Mouse (Mus musculus) embryonic facial prominence, embryonic 10.5 days (tissue): ENCODE data around the gene Hoxa13. TPM values are rescaled to one million over a fixed set of nuclear protein-coding genes. Genes with fewer than 3 reads are reported as not detected.

Experiments used
- DNase-seq: peaks from one replicate; pipeline ENCODE4 v3.0.0-alpha.2; 2017; ENCODE audit warnings: low spot score
- H3K27ac ChIP-seq: fragments of 300-500 bp; sonication (generic); replicated peaks from 2 replicates; pipeline ENCODE4 v1.5.1; 2016; ENCODE audit warnings: mild to moderate bottlenecking
- H3K27me3 ChIP-seq: fragments of 300-500 bp; sonication (generic); replicated peaks from 2 replicates; pipeline ENCODE4 v1.6.1; 2016; ENCODE audit warnings: low read depth, mild to moderate bottlenecking; ENCODE audit not compliant: poor library complexity, severe bottlenecking
- H3K36me3 ChIP-seq: fragments of 300-500 bp; sonication (generic); replicated peaks from 2 replicates; pipeline ENCODE4 v1.6.1; 2016; ENCODE audit warnings: mild to moderate bottlenecking, moderate library complexity
- H3K4me1 ChIP-seq: fragments of 300-500 bp; sonication (generic); 2 replicates; pipeline ENCODE4 v1.6.1; 2016
- H3K4me3 ChIP-seq: fragments of 300-500 bp; sonication (generic); 2 replicates; pipeline ENCODE4 v1.5.1; 2016; ENCODE audit warnings: mild to moderate bottlenecking, moderate library complexity
- H3K9me3 ChIP-seq: fragments of 300-500 bp; sonication (generic); 2 replicates; pipeline ENCODE4 v1.6.1; 2016; ENCODE audit warnings: mild to moderate bottlenecking
- WGBS: fragments of 180-500 bp; shearing (Covaris S2); methylation state at CpG from one replicate; pipeline ENCODE4 v1.1.7; 2016; 5-methylcytosine and 5-hydroxymethylcytosine counted together
- polyA plus RNA-seq: library from polyadenylated mRNA; unstranded; fragments of >200 nt; fragmentation: Nextera tagmentation; extraction: Ambion mirVana; gene quantifications from 2 replicates; pipeline ENCODE4 v1.2.1, GENCODE M21; 2016

The Hoxa13 gene
- polyA plus RNA-seq, 1 experiment from 2014 or later: not detected

- no peak for DNase-seq
- no peak overlapping the region for H3K4me3 ChIP-seq
- 68% methylated on average over 12 of the region's 12 CpGs for WGBS
- H3K9me3 ChIP-seq: no peaks in the 10 kb centered on the region
- no peak overlapping the region for H3K27ac ChIP-seq
- H3K27me3 ChIP-seq: peaks cover 81% of the 10 kb centered on the region
- H3K36me3 ChIP-seq: no peaks in the 10 kb centered on the region
- no peaks in the 10 kb centered on the region for H3K4me1 ChIP-seq
These were observed 20.4 kb upstream of the Hoxa13 start for GRCm38 (mm10) chr6:52281084-52281483.

- DNase-seq: no peak
- Histone ChIP-seq H3K4me3 (no peak overlapping the region), H3K27ac (no peak overlapping the region), H3K4me1 (no peaks in the 10 kb centered on the region), H3K36me3 (no peaks in the 10 kb centered on the region), H3K9me3 (no peaks in the 10 kb centered on the region), H3K27me3 (peaks cover 93% of the 10 kb centered on the region)
- WGBS: 8% methylated on average over 5 of the region's 5 CpGs
These were observed 16.2 kb upstream of the Hoxa13 start for GRCm38 (mm10) chr6:52276920-52277319.

GRCm38 (mm10) chr6:52276382-52276781, 15.7 kb upstream of the Hoxa13 start:
- H3K4me1 ChIP-seq: no peaks in the 10 kb centered on the region
- WGBS: 2% methylated on average over 6 of the region's 6 CpGs
- DNase-seq: no peak

GRCm38 (mm10) chr6:52275563-52276280, 15.0 kb upstream of the Hoxa13 start:
- H3K9me3 ChIP-seq: no peaks in the 10 kb centered on the region

More at GRCm38 (mm10) chr6:52276382-52276781, 15.7 kb upstream of the Hoxa13 start:
- peaks cover 93% of the 10 kb centered on the region for H3K27me3 ChIP-seq
- H3K9me3 ChIP-seq: no peaks in the 10 kb centered on the region
- no peaks in the 10 kb centered on the region for H3K36me3 ChIP-seq
- H3K4me3 ChIP-seq: no peak overlapping the region
- H3K27ac ChIP-seq: no peak overlapping the region

GRCm38 (mm10) chr6:52274576-52274975, 13.9 kb upstream of the Hoxa13 start:
- Histone ChIP-seq H3K4me1 (no peaks in the 10 kb centered on the region), H3K27ac (no peak overlapping the region)
- 1% methylated on average over 11 of the region's 11 CpGs for WGBS

More at GRCm38 (mm10) chr6:52275563-52276280, 15.0 kb upstream of the Hoxa13 start:
- 7% methylated on average over 8 of the region's 8 CpGs for WGBS
- peaks cover 93% of the 10 kb centered on the region for H3K27me3 ChIP-seq
- H3K36me3 ChIP-seq: no peaks in the 10 kb centered on the region
- DNase-seq: peak; percentile 23
- H3K4me1 ChIP-seq: no peaks in the 10 kb centered on the region
- no peak overlapping the region for H3K4me3 ChIP-seq
- H3K27ac ChIP-seq: no peak overlapping the region

GRCm38 (mm10) chr6:52273656-52274280, 13.1 kb upstream of the Hoxa13 start:
- no peaks in the 10 kb centered on the region for H3K4me1 ChIP-seq
- no peaks in the 10 kb centered on the region for H3K9me3 ChIP-seq
- no peaks in the 10 kb centered on the region for H3K36me3 ChIP-seq
- no peak overlapping the region for H3K27ac ChIP-seq
- WGBS: under 1% methylated on average over 22 of the region's 22 CpGs
- H3K27me3 ChIP-seq: peaks cover 99% of the 10 kb centered on the region
- DNase-seq: peak; percentile 56
- H3K4me3 ChIP-seq: no peak overlapping the region

More at GRCm38 (mm10) chr6:52274576-52274975, 13.9 kb upstream of the Hoxa13 start:
- no peak for DNase-seq
- Histone ChIP-seq H3K36me3 (no peaks in the 10 kb centered on the region), H3K27me3 (peaks cover 96% of the 10 kb centered on the region), H3K9me3 (no peaks in the 10 kb centered on the region), H3K4me3 (no peak overlapping the region)

- 3% methylated on average over 22 of the region's 22 CpGs for WGBS
- no peaks in the 10 kb centered on the region for H3K4me1 ChIP-seq
- H3K27me3 ChIP-seq: peaks cover 100% of the 10 kb centered on the region
- H3K36me3 ChIP-seq: no peaks in the 10 kb centered on the region
- DNase-seq: peak; percentile 28
- H3K9me3 ChIP-seq: no peaks in the 10 kb centered on the region
- H3K4me3 ChIP-seq: no peak overlapping the region
- H3K27ac ChIP-seq: no peak overlapping the region
These were observed 12.3 kb upstream of the Hoxa13 start for GRCm38 (mm10) chr6:52272766-52273655.

- Histone ChIP-seq H3K9me3 (no peaks in the 10 kb centered on the region), H3K27me3 (peaks cover 100% of the 10 kb centered on the region), H3K4me1 (no peaks in the 10 kb centered on the region), H3K36me3 (no peaks in the 10 kb centered on the region), H3K27ac (no peak overlapping the region), H3K4me3 (no peak overlapping the region)
- 5% methylated on average over 23 of the region's 23 CpGs for WGBS
- peak; percentile 67 for DNase-seq
These were observed 10.1 kb upstream of the Hoxa13 start for GRCm38 (mm10) chr6:52270494-52271480.

- Histone ChIP-seq H3K4me1 (no peaks in the 10 kb centered on the region), H3K4me3 (no peak overlapping the region), H3K27ac (no peak overlapping the region), H3K27me3 (peaks cover 100% of the 10 kb centered on the region), H3K36me3 (no peaks in the 10 kb centered on the region), H3K9me3 (no peaks in the 10 kb centered on the region)
- DNase-seq: no peak
- 4% methylated on average over 3 of the region's 3 CpGs for WGBS
These were observed 8.1 kb upstream of the Hoxa13 start for GRCm38 (mm10) chr6:52268756-52269155.

- Histone ChIP-seq H3K9me3 (no peaks in the 10 kb centered on the region), H3K27me3 (peaks cover 100% of the 10 kb centered on the region), H3K27ac (no peak overlapping the region), H3K36me3 (no peaks in the 10 kb centered on the region), H3K4me1 (no peaks in the 10 kb centered on the region), H3K4me3 (no peak overlapping the region)
- peak; percentile 25 for DNase-seq
- 2% methylated on average over 7 of the region's 7 CpGs for WGBS
These were observed 7.7 kb upstream of the Hoxa13 start for GRCm38 (mm10) chr6:52268341-52268740.

GRCm38 (mm10) chr6:52267691-52268090, 7.0 kb upstream of the Hoxa13 start:
- H3K27me3 ChIP-seq: peaks cover 100% of the 10 kb centered on the region
- WGBS: 3% methylated on average over 3 of the region's 3 CpGs
- H3K36me3 ChIP-seq: no peaks in the 10 kb centered on the region
- H3K4me1 ChIP-seq: no peaks in the 10 kb centered on the region
- DNase-seq: peak; percentile 6
- H3K4me3 ChIP-seq: no peak overlapping the region
- H3K9me3 ChIP-seq: no peaks in the 10 kb centered on the region
- H3K27ac ChIP-seq: no peak overlapping the region
